Mouse (Mus musculus) adrenal gland, adult 10 weeks (tissue): Measurements from ENCODE around the gene Mgp. TPM values are rescaled to one million over a fixed set of nuclear protein-coding genes. Genes with fewer than 3 reads are reported as not detected.

ENCODE experiments used
- polyA plus RNA-seq: library from polyadenylated mRNA; stranded (reverse); fragments of 350-450 nt; fragmentation: Illumina TruSeq; extraction: RNeasy Lipid Tissue Mini Kit (QIAGEN cat#74804); gene quantifications from one replicate; pipeline ENCODE4 v1.2.3, GENCODE M21; 2014; ENCODE audit warnings: low read depth, low replicate concordance

The Mgp gene
- 110 TPM for polyA plus RNA-seq

GRCm38 (mm10) chr6:136875670-136876069 lies at the start of gene Mgp:
Mgp (minus strand) TSS chr6:136875823.

GRCm38 (mm10) chr6:136923532-136923931 lies 47.9 kb upstream of the Mgp start, which contains the start of gene Pde6h:
Pde6h (plus strand) TSS chr6:136923832.

GRCm38 (mm10) chr6:136922080-136922479 lies 46.5 kb upstream of the Mgp start, which contains the start of gene Erp27:
Erp27 (minus strand) TSS chr6:136922180.

GRCm38 (mm10) chr6:136857186-136857872 lies 18.3 kb downstream of the Mgp start, which contains the start of gene Art4:
Art4 (minus strand) TSS chr6:136857733.

GRCm38 (mm10) chr6:136835352-136835751 lies 40.3 kb downstream of the Mgp start, which contains the start of gene Smco3:
Smco3 (minus strand) TSS chr6:136835452.

GRCm38 (mm10) chr6:136827881-136828561 lies 47.6 kb downstream of the Mgp start, which contains the start of gene Wbp11:
Wbp11 (minus strand) TSS chr6:136828233.

GRCm38 (mm10) chr6:136827516-136827880 lies 48.1 kb downstream of the Mgp start, which contains the start of gene BC049715:
BC049715 (plus strand) TSS chr6:136827626.

Other genes starting within 250 kb of the Mgp start
- gene Plbd1, start 213.9 kb downstream of the Mgp start, polyA plus RNA-seq = 22.2 TPM
- gene Gucy2c, start 94.1 kb downstream of the Mgp start, polyA plus RNA-seq = not detected
- not detected for gene Hist4h4, start 71.4 kb downstream of the Mgp start, polyA plus RNA-seq
- gene H2afj, start 67.6 kb downstream of the Mgp start, polyA plus RNA-seq = 11.4 TPM
- 0.70 TPM for gene BC049715, start 48.2 kb downstream of the Mgp start, polyA plus RNA-seq
- gene Wbp11, start 47.6 kb downstream of the Mgp start, polyA plus RNA-seq = 102 TPM
- 0.93 TPM for gene Smco3, start 40.4 kb downstream of the Mgp start, polyA plus RNA-seq
- 4.3 TPM for gene Art4, start 18.1 kb downstream of the Mgp start, polyA plus RNA-seq
- gene Erp27, start 46.4 kb upstream of the Mgp start, polyA plus RNA-seq = not detected
- gene Pde6h, start 48.0 kb upstream of the Mgp start, polyA plus RNA-seq = not detected
- 21.1 TPM for gene Arhgdib, start 66.1 kb upstream of the Mgp start, polyA plus RNA-seq